Mouse (Mus musculus) large intestine, adult 2 months (tissue): Measurements from ENCODE around the gene Prkd2. TPM values are rescaled to one million over a fixed set of nuclear protein-coding genes. Genes with fewer than 3 reads are reported as not detected.

Experiments
- DNase-seq: peaks from one replicate; pipeline ENCODE4 v3.0.0-alpha.2; 2012; ENCODE audit warnings: low read depth, low spot score
- WGBS: fragments of 180-500 bp; shearing (Covaris S2); methylation state at CpG from one replicate; pipeline ENCODE4 v1.1.7; 2018; 5-methylcytosine and 5-hydroxymethylcytosine counted together
- polyA plus RNA-seq: library from polyadenylated mRNA; depleted of rRNA; stranded (reverse); fragments of >200 nt; gene quantifications from 2 replicates; pipeline ENCODE4 v1.2.3, GENCODE M21; 2012

Prkd2 gene
- polyA plus RNA-seq, 1 experiment, result 23.6 TPM

DNA sequence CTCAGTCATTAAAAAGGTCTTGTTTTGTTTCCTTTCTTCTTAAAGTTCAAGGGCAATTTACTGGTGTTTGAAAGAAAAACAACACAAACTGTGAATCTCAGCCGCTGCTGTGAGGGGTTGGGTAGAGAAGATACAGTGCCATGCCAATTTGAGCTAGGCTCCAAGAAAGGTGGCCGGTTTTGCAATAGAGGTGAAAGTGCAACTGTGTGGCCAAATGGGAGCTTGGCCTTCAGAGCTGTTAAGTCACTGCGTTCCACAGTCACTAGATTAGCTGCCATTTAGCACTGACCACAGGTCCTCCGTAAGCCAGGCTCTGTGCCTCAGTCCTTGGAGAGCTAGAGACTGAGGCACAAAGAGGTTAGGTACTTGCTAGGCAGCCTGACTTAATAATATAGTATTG, 8.9 kb downstream of the Prkd2 start:
- no peak for DNase-seq
- WGBS, result 81% methylated on average over 4 of the region's 4 CpGs

DNA sequence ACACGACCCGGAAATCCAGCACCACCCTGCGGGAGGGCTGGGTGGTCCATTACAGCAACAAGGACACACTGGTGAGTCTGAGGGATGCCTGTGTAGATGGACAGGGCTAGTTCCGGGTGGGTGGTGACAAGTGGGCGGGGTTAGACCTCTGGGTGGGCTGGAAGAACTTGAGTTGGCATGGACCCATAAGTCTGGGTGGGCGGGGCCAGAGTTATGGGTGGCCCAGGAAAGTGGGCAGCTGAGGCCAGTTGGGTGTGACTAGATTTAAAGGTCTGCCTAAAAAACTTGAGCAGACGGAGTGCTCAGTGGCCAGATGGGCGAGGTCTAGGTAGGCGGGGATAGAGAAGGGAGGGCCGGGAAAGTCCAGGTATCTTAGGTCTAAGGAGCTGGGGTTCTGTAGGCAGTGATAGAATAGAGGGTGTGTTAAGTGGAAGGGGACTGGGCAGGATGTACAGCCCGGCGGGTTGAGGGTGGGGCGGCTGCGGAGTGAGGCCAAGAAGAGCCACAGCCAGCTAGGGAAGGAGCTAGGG, 10.7 kb downstream of the Prkd2 start:
- DNase-seq, result no peak
- WGBS, result 35% methylated on average over 14 of the region's 14 CpGs

DNA sequence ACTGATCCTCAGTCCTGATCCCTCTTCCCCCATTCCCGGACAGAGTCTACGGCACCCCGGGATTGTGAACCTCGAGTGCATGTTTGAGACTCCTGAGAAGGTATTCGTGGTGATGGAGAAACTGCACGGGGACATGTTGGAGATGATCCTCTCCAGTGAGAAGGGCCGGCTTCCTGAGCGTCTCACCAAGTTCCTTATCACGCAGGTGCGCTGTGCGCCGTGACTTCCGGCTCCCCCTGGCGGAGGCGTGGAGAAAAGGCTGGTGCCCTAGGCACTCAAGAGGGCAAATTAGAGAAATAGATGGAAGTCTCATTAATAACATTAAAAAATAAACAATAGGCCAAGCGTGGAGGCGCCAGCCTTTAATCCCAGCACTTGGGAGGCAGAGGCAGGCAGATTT, 15.6 kb downstream of the Prkd2 start:
- no peak for DNase-seq
- WGBS, result 24% methylated on average over 17 of the region's 17 CpGs

DNA sequence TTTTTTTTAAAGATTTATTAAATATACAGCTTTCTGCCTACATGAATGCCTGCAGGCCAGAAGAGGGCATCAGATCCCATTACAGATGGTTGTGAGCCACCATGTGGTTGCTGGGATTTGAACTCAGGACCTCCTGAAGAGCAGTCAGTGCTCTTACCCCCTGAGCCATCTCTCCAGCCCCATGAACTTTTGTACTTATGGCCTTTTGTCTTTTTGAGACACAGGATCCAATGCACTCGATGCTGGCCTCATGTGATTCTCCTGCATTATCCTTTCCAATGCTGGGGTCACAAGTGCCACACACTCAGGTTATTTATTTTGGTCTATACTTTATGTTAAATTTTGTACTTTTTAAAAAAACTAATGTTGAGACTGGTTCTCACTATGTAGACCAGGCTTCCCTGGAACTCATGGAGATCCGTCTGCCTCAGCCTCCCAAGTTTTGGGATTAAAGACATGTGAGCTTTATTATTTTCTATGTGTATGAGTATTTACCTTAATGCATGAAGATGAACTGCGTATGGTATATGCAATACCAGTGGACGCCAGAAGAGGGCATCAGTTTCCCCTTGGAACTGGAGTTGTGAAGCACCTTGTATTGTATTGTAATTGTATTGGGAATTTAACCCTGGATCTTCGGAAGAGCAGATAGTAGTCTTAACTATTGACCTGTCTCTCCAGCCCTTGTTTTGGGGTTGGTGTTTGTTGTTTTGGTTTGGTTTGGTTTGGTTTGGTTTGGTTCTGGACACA, 17.4 kb downstream of the Prkd2 start:
- 32% methylated on average over 5 of the region's 5 CpGs for WGBS
- DNase-seq, result no peak

DNA sequence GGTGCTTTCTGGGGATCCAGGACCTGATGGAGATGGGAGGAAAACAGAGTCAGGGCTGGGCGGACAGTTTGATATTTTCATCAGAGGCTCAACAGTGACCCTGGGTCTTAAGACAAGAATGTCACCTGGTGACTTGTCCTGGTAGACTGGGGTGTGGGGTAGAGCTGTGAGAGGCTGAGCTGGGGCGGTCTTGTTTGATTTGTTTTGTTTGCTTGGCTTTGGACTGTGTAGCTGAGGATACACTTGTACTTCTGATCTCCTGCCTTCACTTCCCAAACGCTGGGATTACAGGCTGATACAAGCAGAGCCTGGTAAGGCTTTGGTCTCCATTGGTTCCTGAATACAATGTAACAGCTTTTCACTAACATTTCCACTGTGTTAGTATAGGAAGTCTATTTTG, 24.8 kb downstream of the Prkd2 start:
- WGBS, result 64% methylated on average over 3 of the region's 3 CpGs

DNA sequence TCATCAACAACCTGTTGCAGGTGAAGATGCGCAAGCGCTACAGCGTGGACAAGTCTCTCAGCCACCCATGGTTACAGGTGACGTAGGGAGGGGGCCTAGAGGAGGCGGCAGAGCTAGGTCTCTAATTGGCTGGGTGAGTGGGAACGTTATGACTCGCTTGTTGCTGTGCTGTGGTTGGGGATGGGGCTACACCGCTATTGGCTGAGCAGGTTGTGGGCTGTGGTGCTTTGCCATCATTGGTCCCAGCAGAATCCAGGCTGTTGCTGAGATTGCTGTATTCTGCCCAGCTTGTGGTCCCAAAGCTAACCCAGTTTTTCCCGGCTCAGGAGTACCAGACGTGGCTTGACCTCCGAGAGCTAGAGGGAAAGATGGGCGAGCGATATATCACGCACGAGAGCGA, 26.8 kb downstream of the Prkd2 start:
- WGBS, result 75% methylated on average over 16 of the region's 16 CpGs
- no peak for DNase-seq

More for the DNA sequence above, 24.8 kb downstream of the Prkd2 start:
- DNase-seq, result no peak

DNA sequence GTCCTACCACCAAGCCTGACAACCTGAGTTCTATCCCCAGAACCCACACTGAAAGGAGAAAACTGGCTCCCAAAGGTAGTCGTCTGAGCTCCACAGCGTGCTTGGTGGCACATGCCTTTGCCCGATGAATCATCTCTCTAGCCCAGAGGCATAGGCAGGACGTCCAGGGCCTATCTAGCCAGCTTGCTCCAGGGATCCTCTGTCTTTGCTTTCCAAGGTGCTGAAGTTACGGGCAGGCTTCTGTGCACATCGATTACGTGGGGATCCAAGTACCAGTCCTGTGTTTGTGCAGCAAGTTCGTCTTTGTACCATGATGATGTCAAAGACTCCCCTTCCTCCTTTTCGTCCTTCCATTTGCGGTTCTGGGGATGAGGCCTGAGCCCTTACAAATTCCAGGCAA, 28.9 kb downstream of the Prkd2 start:
- no peak for DNase-seq
- 83% methylated on average over 10 of the region's 10 CpGs for WGBS

DNA sequence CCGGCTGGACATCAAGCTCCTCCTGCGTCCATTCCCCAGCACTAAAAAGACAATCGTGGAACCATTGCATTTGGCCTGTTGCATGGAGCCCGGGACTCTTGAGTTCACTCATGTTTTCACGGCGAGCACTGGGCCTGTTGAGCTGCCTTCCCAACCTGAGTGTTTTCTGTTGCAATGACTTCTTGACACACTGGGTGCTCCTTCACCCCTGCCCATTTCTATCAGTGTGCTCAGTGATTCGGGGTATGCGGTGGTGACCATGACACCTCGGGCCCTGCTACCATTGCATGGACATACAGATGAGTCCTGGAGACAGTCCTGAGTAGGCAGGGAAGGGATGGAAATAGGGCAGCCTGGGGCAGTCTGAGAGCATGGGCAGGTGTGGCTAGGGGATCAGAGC, 29.8 kb downstream of the Prkd2 start:
- DNase-seq, result no peak
- 91% methylated on average over 9 of the region's 9 CpGs for WGBS

GRCm38 (mm10) chr7:16873392-16873791, 30.7 kb downstream of the Prkd2 start:
- 78% methylated on average over 4 of the region's 4 CpGs for WGBS
- DNase-seq, result no peak

DNA sequence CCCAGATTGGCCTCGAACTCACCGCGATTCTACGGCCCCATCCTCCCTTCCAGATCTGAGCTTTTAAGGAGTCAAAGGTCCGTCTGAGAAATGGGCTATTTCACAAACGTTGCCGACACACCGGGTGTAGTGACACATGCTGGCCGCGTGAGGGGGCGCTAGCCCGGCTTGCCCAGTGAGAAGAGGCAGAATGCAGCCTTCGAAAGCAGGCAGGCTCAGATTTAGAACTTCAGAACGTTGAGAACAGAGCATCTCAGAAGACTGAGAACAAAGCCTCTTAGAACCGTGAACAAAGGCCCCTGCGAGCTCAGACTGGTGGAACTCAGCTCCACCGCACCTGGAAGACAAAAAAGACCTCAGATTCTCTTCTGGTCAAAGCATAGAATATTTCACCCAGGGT, 31.5 kb downstream of the Prkd2 start:
- 1% methylated on average over 17 of the region's 17 CpGs for WGBS
- no peak for DNase-seq

- peak; percentile 97 for DNase-seq
- WGBS, result under 1% methylated on average over 33 of the region's 33 CpGs
Observed at GRCm38 (mm10) chr7:16874756-16875309, 32.1 kb downstream of the Prkd2 start.

DNA sequence AGATGAGACGGTGACA, 32.4 kb downstream of the Prkd2 start, which contains the start of gene Dact3:
Dact3 (plus strand) TSS at position 8 of the 16 bp plus-strand sequence.
- no peak for DNase-seq
- 0% methylated on average over 1 of the region's 1 CpGs for WGBS

GRCm38 (mm10) chr7:16875326-16875725, 32.6 kb downstream of the Prkd2 start:
- WGBS, result 2% methylated on average over 42 of the region's 42 CpGs
- DNase-seq, result no peak

DNA sequence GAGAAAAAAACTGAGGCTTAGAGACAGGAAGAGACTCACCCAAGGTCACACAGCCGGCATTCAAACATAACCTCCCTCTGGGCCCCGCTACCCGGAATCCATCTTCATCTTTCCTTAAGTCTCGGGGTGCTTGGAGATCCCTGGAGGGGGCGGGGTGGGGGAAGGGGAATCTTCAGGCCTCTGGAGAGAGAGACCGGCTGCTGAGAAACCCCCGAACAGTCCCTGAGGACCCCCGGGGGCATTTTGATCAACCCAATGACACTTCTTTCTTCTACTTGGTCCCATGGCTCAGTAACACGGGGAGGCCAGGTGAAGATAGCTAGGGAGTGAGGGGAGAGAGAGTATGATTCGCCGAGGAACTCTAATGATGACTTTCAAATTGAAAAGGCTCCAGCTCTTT, 33.3 kb downstream of the Prkd2 start:
- DNase-seq, result no peak
- whole genome bisulfite sequencing, result 32% methylated on average over 11 of the region's 11 CpGs

DNA sequence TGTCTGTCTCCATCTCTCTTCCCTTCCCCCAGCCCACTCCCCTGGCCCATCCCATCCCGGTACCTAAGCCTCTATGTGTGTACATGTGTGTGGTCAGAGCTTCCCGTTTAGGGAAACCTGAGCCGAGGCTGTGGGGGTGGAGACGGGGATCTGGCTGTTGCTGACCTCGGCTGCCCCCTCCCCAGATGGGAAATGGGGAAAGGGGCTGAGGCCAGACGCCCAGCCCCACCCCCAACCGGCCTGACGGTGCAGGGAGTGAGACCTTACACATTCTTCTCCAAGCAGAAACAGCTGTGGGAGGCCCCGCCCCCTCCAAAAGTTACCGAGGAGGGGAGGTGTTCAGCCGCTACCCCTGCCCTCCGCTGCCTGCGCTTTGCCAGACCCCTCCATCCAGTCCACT, 33.9 kb downstream of the Prkd2 start:
- WGBS, result 43% methylated on average over 13 of the region's 13 CpGs
- no peak for DNase-seq

- 83% methylated on average over 3 of the region's 3 CpGs for WGBS
- no peak for DNase-seq
Observed at GRCm38 (mm10) chr7:16877717-16878116, 35.0 kb downstream of the Prkd2 start.

DNA sequence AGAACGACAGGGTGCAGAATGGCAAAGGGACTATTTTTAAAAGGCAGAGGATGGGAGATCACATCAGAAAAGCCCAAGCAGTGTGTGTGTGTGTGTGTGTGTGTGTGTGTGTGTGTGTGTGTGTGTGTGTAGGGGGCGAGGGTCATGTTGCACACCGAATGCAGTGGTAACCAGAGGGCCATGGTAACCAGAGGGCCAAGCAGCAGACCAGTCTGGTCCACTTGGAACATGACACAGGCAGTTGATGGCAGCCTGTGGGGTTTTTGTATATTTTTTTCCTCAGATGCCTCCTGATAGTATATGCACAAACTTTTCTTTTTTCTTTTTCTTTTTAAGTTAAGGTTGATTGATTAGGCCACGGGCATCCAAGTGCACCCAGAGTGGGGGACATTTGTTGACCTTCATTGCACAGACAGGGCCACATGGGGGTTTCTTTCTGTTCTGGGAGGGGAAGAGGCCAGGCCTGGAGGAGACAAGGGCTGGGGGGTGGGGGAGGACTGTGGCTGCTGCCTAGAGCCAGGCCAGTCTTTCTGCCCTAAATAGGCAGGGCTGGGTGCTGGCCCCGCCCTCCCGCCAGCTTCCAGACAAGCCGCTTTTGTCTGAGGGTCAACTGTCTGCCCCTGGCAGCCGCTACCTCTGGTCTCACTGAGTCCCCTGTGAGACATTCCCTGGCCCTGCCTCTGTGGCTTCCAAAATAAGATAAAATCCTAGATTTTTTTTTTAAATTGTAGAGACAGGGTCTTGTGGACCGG, 37.3 kb downstream of the Prkd2 start:
- WGBS, result 43% methylated on average over 9 of the region's 9 CpGs
- no peak for DNase-seq

DNA sequence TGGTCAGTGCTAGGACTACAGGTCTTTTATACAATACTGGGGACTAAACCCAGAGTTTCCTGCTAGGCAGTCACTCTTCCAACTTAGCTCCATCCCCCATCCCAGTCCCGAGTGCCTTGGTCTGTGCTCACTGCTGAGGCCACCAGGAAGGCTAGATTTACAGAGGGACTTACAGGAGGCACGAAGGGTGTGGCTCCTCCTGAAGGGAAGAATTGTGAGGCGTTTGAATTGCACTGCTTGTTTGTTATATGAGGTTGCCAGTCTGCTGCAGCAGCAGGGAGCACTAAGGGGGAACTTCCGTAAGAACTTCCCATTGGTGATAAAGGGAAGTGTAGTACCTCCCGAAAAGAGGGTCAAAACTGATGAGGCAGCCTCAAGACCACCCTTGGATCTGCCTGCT, 37.9 kb downstream of the Prkd2 start:
- WGBS, result 11% methylated on average over 5 of the region's 5 CpGs
- DNase-seq, result no peak

DNA sequence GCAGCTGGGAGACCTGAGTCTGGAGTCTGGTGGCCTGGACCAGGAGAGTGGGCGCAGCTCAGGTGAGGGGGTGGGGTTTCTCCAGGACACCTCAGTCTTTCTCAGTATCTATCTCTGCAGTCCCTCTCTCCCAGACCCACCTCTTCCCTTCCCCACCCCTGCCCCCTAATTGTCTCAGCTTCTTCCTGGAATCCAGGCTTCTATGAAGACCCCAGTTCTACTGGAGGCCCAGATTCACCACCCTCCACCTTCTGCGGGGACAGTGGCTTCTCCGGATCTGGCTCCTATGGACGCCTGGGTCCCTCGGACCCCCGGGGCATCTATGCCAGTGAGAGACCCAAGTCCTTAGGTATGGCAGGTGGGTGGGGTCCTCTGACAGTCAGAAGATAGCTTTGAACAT, 40.5 kb downstream of the Prkd2 start:
- WGBS, result 76% methylated on average over 6 of the region's 6 CpGs
- no peak for DNase-seq

DNA sequence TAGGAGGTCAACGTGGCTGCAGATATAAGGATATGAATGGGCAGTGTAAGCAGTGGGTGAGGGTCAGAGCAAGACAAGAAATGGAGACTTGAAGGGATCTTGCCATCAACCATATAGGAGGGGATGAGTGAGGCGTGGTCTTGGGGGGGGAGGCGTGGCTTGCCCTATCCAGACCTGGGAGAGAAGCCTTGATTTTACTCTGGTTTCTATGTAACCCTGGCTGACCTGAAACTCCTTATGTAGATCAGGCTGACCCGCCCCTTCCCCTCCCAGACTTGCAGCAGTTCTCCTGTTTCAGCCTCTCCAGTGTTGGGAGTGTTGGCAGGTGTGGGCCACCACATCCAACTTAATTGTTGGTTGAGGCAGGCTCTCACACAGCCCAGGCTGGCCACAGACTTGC, 41.6 kb downstream of the Prkd2 start:
- DNase-seq, result no peak
- WGBS, result 72% methylated on average over 4 of the region's 4 CpGs

GRCm38 (mm10) chr7:16885271-16885776, 42.6 kb downstream of the Prkd2 start:
- DNase-seq, result no peak
- WGBS, result 40% methylated on average over 95 of the region's 95 CpGs
